Mouse (Mus musculus): ENCODE results near the gene Btbd35f25.
"Not testable (repeated sequence)": the region's sequence is repeated elsewhere in the genome, so short reads cannot be mapped to it uniquely, and the experiment has no call there.

Btbd35f25 gene

DNA sequence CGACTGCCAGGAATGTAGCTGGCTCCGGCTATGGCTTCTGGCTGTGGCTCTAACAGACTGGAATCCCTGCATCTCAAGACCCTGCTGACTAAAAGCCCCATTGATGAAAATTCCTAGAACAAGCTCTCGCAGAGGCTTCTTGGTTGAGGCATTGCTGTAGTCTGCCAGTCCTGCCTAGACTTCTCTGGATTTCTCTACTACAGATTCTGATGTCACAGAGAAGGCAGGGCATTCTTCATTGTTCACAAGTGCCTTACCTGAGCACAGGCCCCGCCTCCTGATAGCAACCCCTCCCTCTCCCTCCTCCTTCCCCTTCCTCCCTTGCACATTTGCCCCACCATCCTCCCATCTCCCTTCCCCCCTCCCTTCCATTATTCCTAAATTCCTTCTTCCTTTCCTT lies at the start of gene Btbd35f25:
Gene Btbd35f25 (minus strand): TSS at position 101 of the 400 bp plus-strand sequence.
- DNase-seq (ENCODE audit: low read depth, low spot score), result not testable (repeated sequence)

DNA sequence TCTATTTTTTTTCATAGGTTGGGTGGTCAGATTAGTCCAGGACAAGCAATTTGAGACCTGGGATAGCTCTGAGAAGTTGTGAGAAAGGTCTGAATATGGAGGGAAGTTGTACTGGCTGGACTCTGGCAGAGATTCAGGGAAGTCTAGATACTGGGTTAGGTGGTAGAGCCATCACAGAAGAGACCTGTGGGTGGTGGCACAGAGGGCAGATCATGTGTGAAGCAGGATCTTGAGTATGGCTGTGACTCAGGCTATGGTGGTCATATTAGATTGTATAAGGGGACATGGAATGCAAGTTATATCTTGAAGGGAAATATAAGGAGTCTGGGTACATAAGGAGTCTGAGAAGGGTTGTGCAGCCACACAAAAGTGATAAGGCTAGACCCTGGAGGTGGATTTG lies 49.3 kb upstream of the Btbd35f25 start:
- no peak for DNase-seq (ENCODE audit: low read depth, low spot score)

DNA sequence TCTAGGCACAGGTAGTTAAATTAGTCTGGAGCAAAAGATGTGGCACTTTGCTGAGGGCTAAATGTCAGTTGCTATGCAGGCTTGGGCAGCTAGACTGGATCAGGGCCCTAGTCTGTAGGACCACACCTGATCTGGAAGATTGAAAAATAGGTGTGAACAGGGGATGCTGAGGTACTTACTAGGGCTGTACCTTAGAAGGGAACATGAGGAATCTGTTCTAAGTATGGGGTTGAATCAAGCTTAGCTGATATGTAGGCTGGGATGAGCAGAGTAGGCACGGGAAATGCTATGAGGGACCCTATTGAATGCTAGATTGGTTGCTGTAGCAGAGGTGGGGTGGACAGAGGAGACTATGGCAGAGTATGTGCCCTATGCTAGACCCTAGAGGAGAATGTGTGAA lies 47.0 kb upstream of the Btbd35f25 start:
- no peak for DNase-seq (ENCODE audit: low read depth, low spot score)

DNA sequence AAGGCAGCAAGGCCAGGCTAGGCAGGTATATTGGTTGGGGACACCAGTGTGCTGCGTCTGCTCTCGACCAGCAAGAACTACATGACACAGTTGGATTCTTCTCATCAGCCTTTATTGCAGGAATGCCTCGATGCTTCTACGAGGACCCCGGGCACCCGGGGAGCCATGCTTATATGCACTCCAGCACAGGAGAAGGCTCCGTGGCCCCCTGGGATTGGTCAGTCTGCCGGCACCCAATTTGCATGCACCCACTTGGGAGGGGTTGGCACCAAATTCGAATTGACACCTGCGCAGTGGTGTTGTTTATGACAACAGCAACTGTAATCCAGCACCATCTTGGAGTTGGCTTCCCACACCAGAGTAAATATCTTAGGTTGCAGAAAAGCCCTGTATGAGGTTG lies 28.1 kb upstream of the Btbd35f25 start:
- no peak for DNase-seq (ENCODE audit: low read depth, low spot score)

DNA sequence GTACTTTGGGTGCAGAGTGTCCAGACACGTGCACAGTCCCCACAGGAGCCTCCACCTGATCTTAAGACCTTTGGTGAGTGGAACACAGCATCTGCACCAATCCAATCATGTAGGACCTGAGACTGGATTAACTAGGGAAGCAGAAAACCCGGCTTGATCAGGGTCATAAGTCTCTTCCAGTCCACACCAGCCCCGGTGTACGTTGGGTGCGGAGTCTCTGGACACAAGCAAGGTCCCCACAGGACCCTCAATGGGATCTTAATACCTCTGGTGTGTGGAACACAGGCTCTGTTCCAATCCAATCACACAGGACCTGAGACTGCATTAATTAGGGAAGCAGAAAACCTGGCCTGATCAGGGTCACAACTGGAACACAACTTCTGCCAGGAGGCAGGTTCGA lies 20.0 kb upstream of the Btbd35f25 start:
- no peak for DNase-seq (ENCODE audit: low read depth, low spot score)

Measured in telencephalon, adult 2 months (tissue).